Mouse (Mus musculus) stomach, embryonic 14.5 days (tissue): ENCODE data around the gene Rps11. TPM values are rescaled to one million over a fixed set of nuclear protein-coding genes. Genes with fewer than 3 reads are reported as not detected.

Experiments used
- ATAC-seq: fragments of 200-750 bp; cut with Nextera tagmentation; 2 replicates; pipeline ENCODE4 v1.8.0; 2017; ENCODE audit warnings: low read depth, moderate TSS enrichment; ENCODE audit not compliant: insufficient number of reproducible peaks, insufficient read depth, low FRiP score
- H3K27ac ChIP-seq: fragments of 300-500 bp; sonication (generic); 2 replicates; pipeline ENCODE4 v1.5.1; 2014; ENCODE audit warnings: mild to moderate bottlenecking, low read length, moderate library complexity, mixed read lengths
- H3K27me3 ChIP-seq: fragments of 300-500 bp; sonication (generic); 2 replicates; pipeline ENCODE4 v1.6.1; 2014; ENCODE audit warnings: low read length, control low read depth, mixed read lengths; ENCODE audit not compliant: control insufficient read depth, insufficient read depth
- H3K36me3 ChIP-seq: fragments of 300-500 bp; sonication (generic); 2 replicates; pipeline ENCODE4 v1.6.1; 2014; ENCODE audit warnings: mild to moderate bottlenecking, control low read depth, low read length, moderate library complexity, mixed read lengths; ENCODE audit not compliant: control insufficient read depth, insufficient read depth
- H3K4me1 ChIP-seq: fragments of 300-500 bp; sonication (generic); 2 replicates; pipeline ENCODE4 v1.6.1; 2014; ENCODE audit warnings: low read length, control low read depth, mixed read lengths; ENCODE audit not compliant: control insufficient read depth, insufficient read depth
- H3K4me2 ChIP-seq: fragments of 300-500 bp; sonication (generic); replicated peaks from 2 replicates; pipeline ENCODE4 v1.6.1; 2014; ENCODE audit warnings: low read depth, low read length, control low read depth
- H3K4me3 ChIP-seq: fragments of 300-500 bp; sonication (generic); 2 replicates; pipeline ENCODE4 v1.5.1; 2014; ENCODE audit warnings: low read depth, low read length, control low read depth
- H3K9ac ChIP-seq: fragments of 300-500 bp; sonication (generic); replicated peaks from 2 replicates; pipeline ENCODE4 v1.6.1; 2014; ENCODE audit warnings: low read depth, mild to moderate bottlenecking, control low read depth, low read length, moderate library complexity, mixed read lengths
- H3K9me3 ChIP-seq: fragments of 300-500 bp; sonication (generic); 2 replicates; pipeline ENCODE4 v1.6.1; 2016; ENCODE audit warnings: low read depth, low read length, control low read depth; ENCODE audit not compliant: control insufficient read depth
- WGBS: fragments of 180-500 bp; shearing (Covaris S2); extraction: QIAGEN DNeasy Blood & Tissue Kit; methylation state at CpG from one replicate; pipeline ENCODE4 v1.1.7; 2014; 5-methylcytosine and 5-hydroxymethylcytosine counted together
- polyA plus RNA-seq: library from polyadenylated mRNA; unstranded; fragments of >200 nt; fragmentation: Nextera tagmentation; extraction: Ambion mirVana; gene quantifications from 2 replicates; pipeline ENCODE4 v1.2.1, GENCODE M21; 2014

Gene Rps11
- polyA plus RNA-seq, 1 experiment from 2014 or later, result 1,777 TPM

DNA sequence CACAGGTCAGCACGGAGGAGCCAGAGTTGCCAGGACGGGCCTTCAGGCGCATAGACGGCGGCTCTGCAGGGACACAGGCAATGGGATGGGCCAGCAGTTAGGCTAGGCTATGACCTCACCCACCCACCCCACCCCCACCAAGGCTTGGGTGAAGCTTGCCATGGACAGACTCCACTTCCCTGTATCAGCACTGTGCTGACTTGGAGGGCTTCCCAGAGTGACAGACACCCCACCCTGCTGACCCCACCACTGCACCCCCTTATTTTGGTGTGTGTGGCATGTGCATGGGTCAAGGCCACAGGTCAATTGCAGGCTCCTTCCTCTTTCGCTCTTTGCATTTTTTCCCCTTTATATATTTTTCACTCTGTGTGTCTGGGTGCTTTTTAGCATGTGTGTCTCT is 28.9 kb downstream of the Rps11 start:
- Histone ChIP-seq H3K9me3 (no peaks in the 10 kb centered on the region), H3K9ac (no peak overlapping the region), H3K27ac (no peak overlapping the region), H3K27me3 (no peaks in the 10 kb centered on the region), H3K4me2 (no peak overlapping the region), H3K4me1 (peaks cover 4% of the 10 kb centered on the region; the same call in 1 of the 2 replicates), H3K4me3 (no peak overlapping the region), H3K36me3 (no peaks in the 10 kb centered on the region)
- ATAC-seq, result no peak
- WGBS, result 84% methylated on average over 6 of the region's 6 CpGs

DNA sequence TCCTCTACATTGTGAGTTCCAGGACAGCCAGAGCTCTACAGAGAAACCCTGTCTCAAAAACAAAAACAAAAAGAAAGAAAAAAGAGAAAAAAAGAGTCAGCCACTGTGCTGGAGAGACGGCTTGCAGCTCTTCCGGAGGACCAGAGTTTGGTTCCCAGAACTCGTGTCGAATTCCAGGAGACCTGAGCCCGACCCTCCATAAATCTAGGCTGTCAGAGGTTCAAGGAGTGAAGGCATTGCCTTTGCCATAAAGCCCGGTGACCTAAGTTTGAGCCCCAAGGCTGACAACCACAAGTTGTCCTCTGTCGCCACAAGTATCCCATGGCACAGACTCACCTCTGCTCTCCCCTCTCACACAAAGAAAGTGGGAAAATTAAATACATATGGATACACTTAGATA is 30.1 kb downstream of the Rps11 start:
- Histone ChIP-seq H3K36me3 (no peaks in the 10 kb centered on the region), H3K9me3 (no peaks in the 10 kb centered on the region), H3K27me3 (no peaks in the 10 kb centered on the region), H3K4me2 (no peak overlapping the region), H3K27ac (no peak overlapping the region), H3K9ac (no peak overlapping the region), H3K4me3 (no peak overlapping the region), H3K4me1 (peaks cover 7% of the 10 kb centered on the region; the same call in 1 of the 2 replicates)
- ATAC-seq, result no peak
- WGBS, result 26% methylated on average over 7 of the region's 7 CpGs

- Histone ChIP-seq H3K4me3 (no peak overlapping the region), H3K9me3 (no peaks in the 10 kb centered on the region), H3K27ac (peak overlapping the region; percentile 83; the same call in 1 of the 2 replicates), H3K36me3 (peaks cover 3% of the 10 kb centered on the region; the same call in 1 of the 2 replicates), H3K4me1 (peaks cover 7% of the 10 kb centered on the region; the same call in 1 of the 2 replicates), H3K4me2 (no peak overlapping the region), H3K27me3 (no peaks in the 10 kb centered on the region), H3K9ac (no peak overlapping the region)
- 29% methylated on average over 18 of the region's 18 CpGs for WGBS
- ATAC-seq, result no peak
These were observed 30.7 kb downstream of the Rps11 start for GRCm38 (mm10) chr7:45093516-45093905.

GRCm38 (mm10) chr7:45092828-45093515 is 31.3 kb downstream of the Rps11 start:
- peaks cover 8% of the 10 kb centered on the region for H3K36me3 ChIP-seq
- no peak overlapping the region for H3K9ac ChIP-seq
- no peak overlapping the region for H3K4me2 ChIP-seq
- H3K27me3 ChIP-seq, result no peaks in the 10 kb centered on the region
- H3K4me3 ChIP-seq, result no peak overlapping the region
- H3K4me1 ChIP-seq, result peaks cover 7% of the 10 kb centered on the region; the same call in 1 of the 2 replicates
- WGBS, result 35% methylated on average over 12 of the region's 12 CpGs
- ATAC-seq, result no peak
- peak overlapping the region; percentile 83 for H3K27ac ChIP-seq
- no peaks in the 10 kb centered on the region for H3K9me3 ChIP-seq

DNA sequence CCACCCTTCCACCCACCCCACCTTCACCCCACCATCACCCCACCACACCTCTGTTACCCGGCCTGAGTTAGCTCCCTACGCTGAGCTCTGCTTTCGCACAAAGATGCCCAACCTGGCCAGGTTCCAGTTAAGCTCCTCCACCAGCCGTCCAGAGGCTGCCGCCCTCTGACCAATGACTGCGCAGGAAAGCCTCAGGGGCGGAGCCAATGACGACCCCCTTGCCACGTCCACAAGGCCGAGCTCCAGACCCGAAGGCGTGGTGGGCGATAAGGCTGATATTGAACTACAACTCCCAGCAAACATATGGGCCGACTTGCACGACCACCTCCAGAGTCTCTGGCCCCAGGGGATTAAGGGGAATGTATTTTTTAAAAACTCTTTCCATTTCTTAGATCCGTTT is 32.2 kb downstream of the Rps11 start, which contains the start of gene Rcn3:
Gene Rcn3 (minus strand): TSS at position 174 of the 400 bp plus-strand sequence.
- Histone ChIP-seq H3K27ac (peak within 1 kb of the TSS; percentile 83), H3K36me3 (peaks cover 18% of the 10 kb centered on the region), H3K9ac (peak within 1 kb of the TSS; percentile 56), H3K27me3 (no peaks in the 10 kb centered on the region), H3K4me1 (peaks cover 7% of the 10 kb centered on the region; the same call in 1 of the 2 replicates), H3K4me3 (peak within 1 kb of the TSS; percentile 47), H3K4me2 (peak within 1 kb of the TSS; percentile 59), H3K9me3 (no peaks in the 10 kb centered on the region)
- peak; percentile 94 for ATAC-seq
- whole genome bisulfite sequencing, result 0% methylated on average over 16 of the region's 16 CpGs

- H3K9ac ChIP-seq, result peak overlapping the region; percentile 56
- 9% methylated on average over 35 of the region's 35 CpGs for WGBS
- peaks cover 25% of the 10 kb centered on the region for H3K36me3 ChIP-seq
- no peaks in the 10 kb centered on the region for H3K27me3 ChIP-seq
- peak overlapping the region; percentile 83 for H3K27ac ChIP-seq
- no peaks in the 10 kb centered on the region for H3K9me3 ChIP-seq
- H3K4me2 ChIP-seq, result peak overlapping the region; percentile 59
- peak; percentile 50 for ATAC-seq
- H3K4me3 ChIP-seq, result peak overlapping the region; percentile 47
- H3K4me1 ChIP-seq, result peaks cover 7% of the 10 kb centered on the region; the same call in 1 of the 2 replicates
These were observed 32.9 kb downstream of the Rps11 start for GRCm38 (mm10) chr7:45091001-45091990.

GRCm38 (mm10) chr7:45090251-45090977 is 33.8 kb downstream of the Rps11 start:
- peaks cover 7% of the 10 kb centered on the region; the same call in 1 of the 2 replicates for H3K4me1 ChIP-seq
- WGBS, result 74% methylated on average over 13 of the region's 13 CpGs
- peak overlapping the region; percentile 83; the same call in 1 of the 2 replicates for H3K27ac ChIP-seq
- peak overlapping the region; percentile 47 for H3K4me3 ChIP-seq
- ATAC-seq, result no peak
- H3K27me3 ChIP-seq, result no peaks in the 10 kb centered on the region
- peaks cover 32% of the 10 kb centered on the region for H3K36me3 ChIP-seq
- peak overlapping the region; percentile 56; the same call in 1 of the 2 replicates for H3K9ac ChIP-seq
- no peaks in the 10 kb centered on the region for H3K9me3 ChIP-seq
- peak overlapping the region; percentile 59 for H3K4me2 ChIP-seq

- no peak overlapping the region for H3K9ac ChIP-seq
- WGBS, result 92% methylated on average over 17 of the region's 17 CpGs
- H3K27me3 ChIP-seq, result no peaks in the 10 kb centered on the region
- H3K36me3 ChIP-seq, result peaks cover 42% of the 10 kb centered on the region
- peaks cover 7% of the 10 kb centered on the region; the same call in 1 of the 2 replicates for H3K4me1 ChIP-seq
- no peaks in the 10 kb centered on the region for H3K9me3 ChIP-seq
- no peak for ATAC-seq
- no peak overlapping the region for H3K4me2 ChIP-seq
- H3K4me3 ChIP-seq, result no peak overlapping the region
- no peak overlapping the region for H3K27ac ChIP-seq
These were observed 35.6 kb downstream of the Rps11 start for GRCm38 (mm10) chr7:45088597-45088996.
